Mouse (Mus musculus) G1E (cell line): ENCODE data around the gene Hba-a1.

Experiments used
- CTCF ChIP-seq: IDR thresholded peaks from 2 replicates; pipeline ENCODE4 v1.5.1; 2012; ENCODE audit warnings: low read depth, low read length, inconsistent platforms, mixed read lengths
- GATA1 ChIP-seq: IDR thresholded peaks from 2 replicates; pipeline ENCODE4 v1.6.1; 2012; ENCODE audit warnings: borderline replicate concordance, low read length, inconsistent platforms, mixed read lengths
- POLR2AphosphoS5 ChIP-seq: IDR thresholded peaks from 2 replicates; pipeline ENCODE4 v1.6.1; 2012; ENCODE audit warnings: low read depth, low read length, inconsistent platforms; ENCODE audit not compliant: insufficient replicate concordance

GRCm38 (mm10) chr11:32235646-32236045, 47.7 kb upstream of the Hba-a1 start:
- TF ChIP-seq GATA1 (no peak), CTCF (no peak), POLR2AphosphoS5 (no peak)
